Mouse (Mus musculus): Measurements from ENCODE around the gene Hmga1. TPM values are rescaled to one million over a fixed set of nuclear protein-coding genes. Genes with fewer than 3 reads are reported as not detected.

Gene Hmga1
- total RNA-seq (2021), result 10 to 100 TPM; 43.6 to 45.5 TPM

DNA sequence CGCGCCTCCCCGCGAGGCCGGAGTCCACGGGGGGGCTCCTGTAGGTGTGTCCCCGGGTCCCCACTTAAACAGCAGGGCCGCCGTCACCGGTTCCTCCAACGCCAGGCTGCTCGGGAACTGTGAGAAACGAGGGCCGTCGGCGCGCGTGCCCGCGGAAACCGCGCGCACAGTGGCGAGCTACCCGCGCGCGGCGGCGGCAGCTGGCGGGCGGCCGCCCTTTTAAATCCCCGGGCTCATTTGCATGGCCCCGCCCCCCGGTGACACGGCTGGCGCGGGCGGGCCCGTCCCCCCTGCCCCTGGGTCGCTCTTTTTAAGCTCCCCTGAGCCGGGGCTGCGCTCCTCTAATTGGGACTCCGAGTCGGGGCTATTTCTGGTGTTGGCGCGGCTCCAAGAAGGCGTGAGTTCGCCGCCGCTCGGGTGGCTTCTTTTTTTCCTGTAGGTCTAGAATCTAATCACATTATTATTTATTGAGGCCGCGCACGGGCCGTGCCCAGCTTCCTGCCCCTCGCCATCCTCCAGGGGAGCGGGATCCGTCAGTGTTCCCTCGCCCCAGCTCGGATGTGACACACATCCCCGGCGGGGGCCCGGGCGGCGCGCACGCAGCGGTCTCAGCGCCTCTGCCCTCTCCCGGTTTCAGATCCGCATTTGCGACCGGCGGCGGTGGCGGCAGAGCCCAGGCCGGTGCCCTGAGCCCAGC is at the start of gene Hmga1:
Hmga1 (plus strand) TSS at position 183 of the 697 bp plus-strand sequence.
- intact Hi-C loops (cut with DNase I), result no loop called here
- peak; percentile 92 for DNase-seq

DNA sequence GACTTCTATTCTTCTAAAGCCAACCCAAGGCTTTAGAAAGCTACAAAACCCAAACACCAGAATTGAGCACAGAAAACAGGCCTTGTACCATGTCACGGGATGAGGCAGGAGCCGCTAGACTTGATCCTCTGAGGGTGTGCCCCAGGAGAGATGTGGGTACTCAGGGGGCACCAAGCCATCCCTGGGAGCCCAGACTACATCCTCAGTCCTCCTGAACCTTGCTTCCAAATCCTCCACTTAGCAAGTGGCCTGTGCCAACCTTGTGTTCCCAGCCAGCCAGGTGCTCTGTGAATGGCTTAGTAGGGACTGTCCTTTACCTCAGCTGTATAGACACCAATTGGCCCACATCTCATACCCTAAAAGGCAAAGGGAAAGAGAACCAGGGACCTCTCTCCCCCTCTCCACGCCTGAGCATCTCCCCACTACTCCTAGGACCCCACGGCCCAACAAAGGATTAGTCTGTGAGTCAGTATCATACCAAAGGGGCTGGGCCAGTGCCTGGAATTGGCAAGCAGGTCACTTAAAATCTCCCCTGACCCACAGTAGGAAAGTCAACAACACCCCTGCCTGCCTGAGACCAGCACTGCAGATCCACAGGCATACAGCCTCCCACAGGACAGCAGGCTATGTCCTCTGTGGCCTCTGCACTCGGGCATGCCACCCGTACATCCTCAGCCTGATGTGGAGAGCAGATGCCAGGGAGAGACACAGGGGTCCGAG is 49.3 kb upstream of the Hmga1 start:
- DNase-seq, result no peak
- intact Hi-C loops (cut with DNase I), result no loop called here

- DNase-seq, result no peak
- intact Hi-C loops (cut with DNase I), result no loop called here
Observed at GRCm38 (mm10) chr17:27507591-27507945, 48.7 kb upstream of the Hmga1 start.

DNA sequence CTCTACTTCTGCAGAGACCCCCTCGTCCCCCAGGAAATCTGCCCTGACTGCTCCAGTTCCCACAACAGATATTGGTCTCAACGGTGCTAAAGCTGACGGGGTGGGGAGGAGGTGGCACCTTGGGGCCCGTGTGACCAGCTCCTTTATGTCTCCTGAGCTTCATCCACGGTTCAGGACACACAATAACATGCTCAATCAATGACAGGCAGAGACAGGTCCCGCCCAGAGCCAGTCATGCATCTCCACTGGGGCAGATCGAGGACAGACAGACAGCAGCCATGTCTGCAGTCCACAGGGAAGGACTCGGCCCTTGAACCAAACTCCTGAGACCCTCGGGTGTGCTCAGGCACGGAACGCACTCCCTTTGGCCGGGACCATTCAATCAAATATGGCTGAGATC is 48.3 kb upstream of the Hmga1 start:
- no peak for DNase-seq
- intact Hi-C loops (cut with DNase I), result no loop called here

DNA sequence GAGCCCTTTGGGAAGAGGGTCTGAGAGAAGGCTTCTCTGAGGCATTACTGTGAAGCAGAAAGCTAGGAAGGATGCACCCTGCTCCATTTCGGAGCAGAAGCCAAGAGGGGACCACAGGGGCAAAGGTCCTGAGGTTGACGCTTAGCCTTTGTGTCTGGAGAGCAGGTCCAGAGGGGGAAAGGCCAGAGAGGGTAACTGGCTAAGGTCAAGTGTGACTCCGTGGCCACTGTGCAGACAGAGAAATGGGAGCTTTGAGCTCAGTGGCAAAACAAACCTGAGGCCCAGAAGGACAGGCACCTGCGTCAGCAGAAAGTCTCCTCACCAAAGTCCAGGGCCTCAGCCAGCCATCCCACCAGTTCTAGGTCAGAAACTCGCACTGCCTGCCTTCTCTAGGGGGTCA is 47.8 kb upstream of the Hmga1 start:
- intact Hi-C loops (cut with DNase I), result no loop called here
- DNase-seq, result no peak

- no peak for DNase-seq
- intact Hi-C loops (cut with DNase I), result no loop called here
Observed at GRCm38 (mm10) chr17:27509056-27509455, 47.2 kb upstream of the Hmga1 start.

- DNase-seq, result no peak
- intact Hi-C loops (cut with DNase I), result no loop called here
Observed at GRCm38 (mm10) chr17:27510258-27511124, 45.8 kb upstream of the Hmga1 start.

- intact Hi-C loops (cut with DNase I), result no loop called here
- no peak for DNase-seq
Observed at GRCm38 (mm10) chr17:27511125-27511735, 45.1 kb upstream of the Hmga1 start.

DNA sequence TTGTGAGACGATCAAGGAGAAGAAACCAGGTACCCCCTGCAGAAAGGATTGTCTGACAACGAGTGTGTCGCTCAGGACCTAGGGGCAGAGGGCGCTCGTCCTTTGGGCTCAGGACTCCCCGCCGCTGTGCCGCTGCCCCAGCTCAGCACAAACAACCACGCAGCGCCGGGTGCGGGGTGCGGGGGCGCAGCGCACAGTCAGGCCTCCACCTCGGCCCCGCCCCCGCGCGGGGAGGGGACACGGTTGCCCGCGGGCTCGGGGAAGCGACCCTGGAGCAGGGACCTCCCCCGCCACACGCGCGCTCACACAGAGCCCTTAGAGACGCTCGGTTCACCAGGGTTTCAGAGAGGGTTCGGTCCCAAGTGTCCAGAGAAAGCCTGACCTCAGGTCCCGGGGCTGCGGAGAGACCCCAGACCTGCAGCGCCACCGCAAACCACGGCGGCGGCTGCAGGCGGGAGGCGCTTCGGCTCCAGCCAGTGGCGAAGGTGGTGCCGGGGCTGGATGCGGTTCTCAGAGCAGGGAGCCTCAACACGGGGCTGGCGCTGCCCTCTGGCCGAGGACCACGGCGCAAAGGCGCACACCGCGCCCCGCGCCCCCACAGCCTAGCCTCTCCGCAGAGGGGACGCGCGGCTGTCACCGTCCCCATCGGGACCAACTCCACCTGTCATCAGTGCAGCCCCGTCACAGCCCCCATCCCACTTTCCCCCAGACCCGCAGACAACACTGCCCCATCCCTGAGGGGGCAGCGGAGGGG is 44.3 kb upstream of the Hmga1 start:
- DNase-seq, result no peak
- intact Hi-C loops (cut with DNase I), result no loop called here

- no peak for DNase-seq
- intact Hi-C loops (cut with DNase I), result no loop called here
Observed at GRCm38 (mm10) chr17:27512619-27513161, 43.6 kb upstream of the Hmga1 start.

DNA sequence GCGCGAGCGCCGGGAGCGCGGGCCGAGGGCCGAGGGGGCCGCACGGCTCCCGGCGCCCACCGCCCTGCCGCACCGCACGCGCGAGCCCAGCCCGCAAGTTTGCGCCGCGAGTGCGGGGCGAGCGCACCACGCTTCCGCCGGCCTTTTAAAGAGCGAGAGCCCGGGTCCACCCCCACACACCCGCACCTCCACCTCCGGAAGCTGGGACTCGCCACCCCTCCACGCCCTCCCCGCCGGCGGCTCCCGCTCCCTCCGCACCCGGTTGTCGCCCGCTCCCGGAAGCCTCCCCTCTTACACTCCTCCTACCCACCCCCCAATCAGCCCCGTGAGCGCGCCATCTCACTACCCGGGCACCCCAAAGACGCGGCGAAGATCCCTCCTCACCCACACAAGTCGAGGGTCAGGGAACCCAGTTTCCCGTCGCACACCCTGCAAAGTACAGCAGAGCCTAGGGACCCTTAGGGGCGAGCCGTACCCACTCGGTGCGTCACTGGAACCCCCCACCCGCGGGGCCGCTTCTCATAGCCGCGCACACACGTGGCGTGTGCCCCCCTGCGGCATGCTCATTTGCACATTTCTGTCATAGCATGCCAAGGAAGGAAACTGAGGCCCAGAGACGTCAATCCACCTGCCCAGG is 42.9 kb upstream of the Hmga1 start:
- intact Hi-C loops (cut with DNase I), result no loop called here

GRCm38 (mm10) chr17:27513916-27514762 is 42.2 kb upstream of the Hmga1 start:
- intact Hi-C loops (cut with DNase I), result no loop called here
- DNase-seq, result no peak

More for the DNA sequence above, 42.9 kb upstream of the Hmga1 start:
- no peak for DNase-seq

- no peak for DNase-seq
- intact Hi-C loops (cut with DNase I), result no loop called here
Observed at GRCm38 (mm10) chr17:27518296-27518695, 38.0 kb upstream of the Hmga1 start.

GRCm38 (mm10) chr17:27518700-27519595 is 37.3 kb upstream of the Hmga1 start:
- intact Hi-C loops (cut with DNase I), result no loop called here

GRCm38 (mm10) chr17:27520557-27520956 is 35.7 kb upstream of the Hmga1 start:
- intact Hi-C loops (cut with DNase I), result loop anchor here (5.0 kb wide), 1 partner anchor 488 kb away; no protein-coding TSS in a partner anchor
- DNase-seq, result peak; percentile 74

More at GRCm38 (mm10) chr17:27518700-27519595, 37.3 kb upstream of the Hmga1 start:
- DNase-seq, result no peak

GRCm38 (mm10) chr17:27521303-27521702 is 35.0 kb upstream of the Hmga1 start, which contains the start of gene Grm4:
Gene Grm4, minus strand, starts transcription at chr17:27521403.
- intact Hi-C loops (cut with DNase I), result loop anchor here (5.0 kb wide), 1 partner anchor 489 kb away; no protein-coding TSS in a partner anchor
- DNase-seq, result no peak

GRCm38 (mm10) chr17:27523121-27523520 is 33.2 kb upstream of the Hmga1 start:
- DNase-seq, result no peak
- intact Hi-C loops (cut with DNase I), result loop anchor here (5.0 kb wide), 1 partner anchor 491 kb away; no protein-coding TSS in a partner anchor

Measured in left cerebral cortex, postnatal 4 days (tissue).